Mouse (Mus musculus) retina, adult 2 months (tissue): ENCODE data around the gene Echdc1.
"Not testable (repeated sequence)": the region's sequence is repeated elsewhere in the genome, so short reads cannot be mapped to it uniquely, and the experiment has no call there.

Experiments
- DNase-seq: peaks from one replicate; pipeline ENCODE4 v3.0.0-alpha.2; 2012; ENCODE audit warnings: low read depth, low spot score

The Echdc1 gene

DNA sequence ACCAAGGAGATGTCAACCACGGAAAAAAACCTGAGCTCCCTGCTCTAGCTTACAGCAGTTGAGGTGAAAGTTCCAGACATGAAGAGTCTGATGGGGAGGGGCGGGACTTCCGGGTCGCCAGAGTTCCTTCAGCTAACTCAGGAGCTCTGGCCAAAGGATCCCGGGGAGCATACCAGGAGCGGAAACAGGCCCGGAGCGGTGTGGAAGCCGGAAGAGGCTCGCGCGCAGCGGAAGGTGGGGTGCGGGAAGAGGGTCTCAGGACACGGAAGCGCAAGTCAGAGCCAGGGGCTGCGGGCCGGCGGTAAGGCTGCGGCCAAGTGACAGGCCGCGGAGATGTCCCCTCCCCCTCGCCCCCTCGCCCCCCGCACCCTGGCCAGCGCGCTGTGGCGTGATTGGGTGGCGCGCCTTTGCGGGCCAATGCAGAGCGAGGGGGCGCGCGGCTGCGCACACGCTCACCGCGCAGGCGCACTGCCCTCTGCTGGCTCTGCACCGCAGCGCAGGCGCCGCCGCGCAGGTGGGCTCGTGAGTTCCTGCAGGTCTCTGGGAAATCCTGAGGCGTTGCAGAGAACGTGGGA is at the start of gene Echdc1:
Gene Echdc1 (plus strand): TSS at position 103 of the 575 bp plus-strand sequence.
- peak; percentile 74 for DNase-seq

DNA sequence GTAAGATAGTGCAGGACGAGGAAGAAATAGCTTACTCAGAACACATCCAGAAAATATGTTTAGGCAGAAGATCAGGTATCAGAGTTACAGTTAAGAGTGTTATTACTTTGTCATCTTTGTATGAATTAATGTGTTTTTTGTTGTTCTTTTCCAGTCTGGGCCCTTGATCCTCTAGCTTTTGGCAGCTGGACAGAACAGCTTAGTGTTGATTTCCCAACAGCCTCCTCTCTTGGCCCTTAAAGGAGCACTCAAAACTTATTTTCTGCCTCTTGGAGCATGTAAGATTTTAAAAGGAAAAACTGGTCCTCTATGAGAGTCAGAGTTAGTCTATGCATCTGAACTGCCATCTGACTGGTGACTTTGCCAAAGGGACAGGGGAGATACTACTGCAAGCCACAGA is 31.2 kb upstream of the Echdc1 start:
- DNase-seq: no peak

DNA sequence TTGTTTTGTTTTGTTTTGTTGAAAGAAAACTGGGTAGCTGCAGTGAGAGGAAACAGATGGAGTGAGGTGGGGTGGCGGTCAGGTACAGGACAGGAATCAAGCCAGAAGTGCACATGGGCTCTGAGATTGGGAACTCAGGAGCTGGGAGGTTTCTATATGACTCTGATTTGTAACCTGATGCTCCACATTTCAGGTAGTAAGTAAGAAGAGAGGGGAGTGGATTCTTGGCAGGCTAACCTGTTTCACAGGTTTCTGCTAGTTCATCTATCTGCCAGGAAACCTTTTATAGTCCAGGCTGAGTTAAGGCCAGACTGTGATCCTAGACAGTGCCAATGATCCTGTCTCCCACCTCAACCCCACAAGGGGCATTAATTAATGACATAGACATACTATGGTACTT is 27.2 kb upstream of the Echdc1 start:
- no peak for DNase-seq

- DNase-seq: no peak
These were observed 10.7 kb upstream of the Echdc1 start for GRCm38 (mm10) chr10:29302230-29302629.

DNA sequence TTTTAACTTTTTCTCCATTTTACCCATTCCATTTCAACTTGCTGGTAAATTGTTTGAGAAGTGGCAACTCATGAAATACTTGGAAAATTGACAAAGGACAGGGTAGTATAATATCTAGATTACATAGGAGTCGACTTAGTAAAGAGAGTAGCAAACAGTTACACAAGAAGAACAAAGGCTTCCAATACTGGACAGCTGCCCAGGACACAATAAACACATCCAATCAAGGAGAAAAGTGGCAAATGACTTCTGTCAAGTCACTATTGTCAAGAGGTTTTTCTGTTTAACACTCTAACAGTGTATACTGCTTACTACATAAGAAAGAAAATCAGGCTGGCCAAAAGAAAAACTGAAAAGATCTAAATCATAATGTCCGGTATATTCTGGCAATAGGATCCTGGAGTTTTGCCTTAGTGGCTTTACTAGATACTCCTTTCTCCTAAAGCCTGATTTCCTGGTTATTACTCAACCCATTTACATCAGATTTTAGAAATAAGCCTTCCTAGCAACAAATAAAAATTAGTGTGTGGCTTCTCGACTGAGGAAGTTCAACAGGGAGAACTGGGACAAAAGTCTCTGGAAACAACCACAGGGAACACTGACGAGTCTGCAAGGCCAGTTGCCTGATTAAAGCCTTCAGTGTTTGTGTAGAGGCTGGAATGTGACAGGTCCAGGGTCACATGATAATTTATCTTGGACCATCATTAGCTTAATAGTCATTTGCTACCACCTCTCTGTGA is 1.3 kb upstream of the Echdc1 start:
- no peak for DNase-seq

- DNase-seq: no peak
These were observed 939 bp downstream of the Echdc1 start for GRCm38 (mm10) chr10:29313905-29314304.

DNA sequence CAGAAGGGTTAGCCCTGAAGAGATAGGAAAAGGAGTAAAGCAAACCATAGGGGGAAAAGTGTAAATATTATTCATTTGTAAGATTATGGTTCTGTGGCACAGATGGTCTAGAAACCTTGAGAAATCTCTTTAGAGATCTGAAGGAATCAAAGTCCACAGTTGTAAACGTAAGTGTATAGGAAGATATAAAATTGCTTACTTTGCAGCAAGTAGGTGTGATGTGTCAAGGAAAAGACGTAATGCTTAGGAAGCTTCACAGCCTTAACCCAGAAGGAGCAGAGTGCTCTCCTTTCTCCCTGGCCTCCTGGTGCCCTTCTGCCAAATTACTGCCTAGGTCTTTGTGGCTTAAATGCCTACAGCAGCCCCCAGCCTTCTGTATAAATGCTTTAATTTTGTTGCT is 11.9 kb downstream of the Echdc1 start:
- no peak for DNase-seq

- DNase-seq: no peak
These were observed 20.9 kb downstream of the Echdc1 start for GRCm38 (mm10) chr10:29333836-29334235.

DNA sequence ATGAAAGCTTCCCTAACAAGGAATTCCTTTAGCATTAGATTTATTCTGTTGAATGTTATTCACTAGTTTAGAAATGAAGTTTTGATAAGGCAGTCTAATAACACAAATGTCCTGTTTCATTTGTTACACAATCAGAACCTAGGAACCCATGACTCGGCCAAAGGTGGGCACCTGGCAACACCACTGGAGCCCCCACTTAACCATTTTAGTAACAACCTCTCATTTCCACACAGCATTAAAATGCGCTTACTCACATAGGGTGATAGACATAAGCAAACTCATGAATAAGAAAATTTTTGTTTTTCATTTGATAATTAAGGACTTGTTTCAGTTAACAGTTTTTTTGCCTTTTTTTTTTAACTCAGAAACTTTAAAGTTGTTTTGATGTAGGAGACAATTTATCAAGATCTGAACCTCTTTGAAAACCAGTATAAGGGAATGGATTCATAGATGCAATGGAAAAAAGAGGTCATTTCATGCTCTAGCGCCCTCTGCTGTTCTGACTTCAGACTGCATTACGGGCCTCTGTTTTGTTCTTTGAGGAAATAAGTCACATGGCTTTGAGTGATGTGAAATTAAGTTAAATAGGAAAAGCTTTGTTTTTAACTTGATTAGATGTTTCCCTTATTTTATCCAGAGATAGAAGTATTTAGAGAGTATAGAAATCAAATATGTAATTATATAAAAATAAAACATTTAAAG is 25.5 kb downstream of the Echdc1 start:
- no peak for DNase-seq

DNA sequence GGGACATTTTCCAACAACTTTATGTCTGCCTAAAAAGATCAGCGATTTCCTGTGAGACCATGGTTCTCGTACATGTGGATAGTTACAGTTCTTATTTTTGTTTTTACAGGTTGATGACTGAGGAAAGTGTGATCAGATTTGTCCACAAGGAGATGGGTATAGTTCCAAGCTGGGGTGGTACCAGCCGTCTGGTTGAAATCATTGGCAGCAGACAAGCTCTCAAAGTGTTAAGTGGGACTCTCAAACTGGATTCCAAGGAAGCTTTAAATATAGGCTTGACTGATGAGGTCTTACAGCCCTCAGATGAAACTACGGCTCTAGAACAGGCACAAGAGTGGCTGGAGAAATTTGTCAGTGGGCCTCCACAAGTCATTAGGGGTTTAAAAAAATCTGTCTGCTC is 31.3 kb downstream of the Echdc1 start:
- no peak for DNase-seq

- DNase-seq: no peak
These were observed 33.7 kb downstream of the Echdc1 start for GRCm38 (mm10) chr10:29346638-29347037.

GRCm38 (mm10) chr10:29351420-29351819 is 38.5 kb downstream of the Echdc1 start:
- no peak for DNase-seq

DNA sequence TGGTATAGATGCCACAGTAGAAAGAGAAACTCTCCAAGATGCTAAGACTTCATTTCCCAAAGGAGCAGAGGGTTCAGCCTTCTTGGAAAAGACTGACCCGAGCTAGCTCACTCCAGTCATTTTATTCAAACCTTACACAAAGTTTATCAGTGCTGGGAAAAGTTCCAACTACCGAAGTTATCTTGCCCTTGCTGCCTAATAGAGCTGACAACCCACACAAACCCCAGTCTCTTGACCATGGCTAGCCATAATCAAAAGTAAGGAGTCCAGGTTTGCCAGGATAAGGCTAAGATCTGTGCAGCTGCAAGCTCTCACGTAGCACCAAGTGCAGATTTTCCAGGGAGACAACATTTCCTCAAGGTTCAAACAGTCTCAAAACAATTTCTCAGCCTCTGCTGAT is 39.6 kb downstream of the Echdc1 start:
- no peak for DNase-seq

DNA sequence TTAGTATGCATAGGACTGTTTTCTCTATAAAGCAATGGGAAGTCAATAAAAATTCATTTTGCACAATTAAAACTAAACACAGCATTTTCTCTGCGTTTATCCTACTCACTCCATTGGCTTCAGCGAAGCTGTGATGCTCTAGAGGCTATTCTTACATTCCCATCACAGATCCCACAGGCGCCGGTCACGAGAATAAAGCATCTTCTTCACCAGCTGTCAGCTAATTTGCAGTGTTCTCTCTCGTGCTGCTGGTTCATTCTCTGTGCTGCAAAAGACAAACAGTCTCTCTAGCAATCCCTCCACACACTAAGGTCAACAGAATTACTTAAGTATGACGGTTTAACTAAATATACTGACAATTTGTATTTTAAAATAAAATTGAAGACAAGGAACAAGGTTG is 41.2 kb downstream of the Echdc1 start:
- peak; percentile 15 for DNase-seq

GRCm38 (mm10) chr10:29361095-29361463 is 48.1 kb downstream of the Echdc1 start:
- DNase-seq: peak; percentile 16

- peak; percentile 72 for DNase-seq
These were observed 48.7 kb downstream of the Echdc1 start for GRCm38 (mm10) chr10:29361464-29362196.

GRCm38 (mm10) chr10:29362197-29362900 is 49.4 kb downstream of the Echdc1 start, which contains the start of gene Rnf146:
Gene Rnf146 (minus strand): TSS chr10:29362442.
- no peak for DNase-seq

DNA sequence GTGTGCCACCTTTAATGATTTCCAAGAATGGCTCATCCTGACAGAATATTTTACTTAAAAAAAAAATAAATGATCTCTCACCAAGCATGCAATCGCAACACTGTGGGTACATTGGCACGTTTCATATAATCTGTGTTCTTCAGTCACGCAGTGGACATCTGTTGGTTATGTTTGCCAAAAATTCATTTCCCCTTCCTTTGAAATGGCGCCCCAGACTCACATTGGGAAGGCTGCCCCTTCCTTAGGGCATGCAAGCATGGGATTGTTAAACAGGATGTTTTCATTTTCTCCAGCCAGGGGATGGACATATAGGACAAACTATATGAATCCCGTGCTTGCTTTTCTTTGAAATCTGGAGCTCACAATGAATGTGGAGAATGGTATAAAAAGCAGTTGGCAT is 61.1 kb downstream of the Echdc1 start:
- no peak for DNase-seq

GRCm38 (mm10) chr10:29381558-29381957 is 68.6 kb downstream of the Echdc1 start:
- no peak for DNase-seq

DNA sequence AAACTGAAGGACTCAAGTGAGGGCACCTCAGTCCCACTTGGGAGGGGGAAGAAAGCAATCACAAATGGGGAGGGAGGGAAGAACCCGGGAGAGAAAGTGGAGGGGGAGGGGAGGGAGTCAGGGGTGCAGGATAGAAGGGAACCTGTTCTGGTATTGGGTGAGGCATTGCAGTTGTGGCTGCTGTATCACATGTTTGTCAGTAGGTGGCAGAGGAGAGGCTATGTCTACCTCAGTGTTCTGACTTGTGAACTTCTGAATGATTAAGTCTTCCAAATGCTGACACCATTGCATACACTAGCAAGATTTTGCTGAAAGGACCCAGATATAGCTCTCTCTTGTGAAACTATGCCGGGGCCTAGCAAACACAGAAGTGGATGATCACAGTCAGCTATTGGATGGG is 81.9 kb downstream of the Echdc1 start:
- DNase-seq: not testable (repeated sequence)
